Mouse (Mus musculus) kidney, adult 9 months (tissue): ENCODE measurements around the gene Six5.
A peak's percentile ranks its signal among the peaks of the same experiment; 100 is the strongest.

Source experiments
- DNase-seq: peaks from one replicate; pipeline ENCODE4 v3.0.0; 2022

The Six5 gene

GRCm38 (mm10) chr7:19098811-19099210 lies 4.4 kb downstream of the Six5 start:
- no peak for DNase-seq

GRCm38 (mm10) chr7:19100290-19100689 lies 5.9 kb downstream of the Six5 start:
- no peak for DNase-seq

GRCm38 (mm10) chr7:19103741-19104140 lies 9.3 kb downstream of the Six5 start:
- no peak for DNase-seq

GRCm38 (mm10) chr7:19104486-19104885 lies 10.1 kb downstream of the Six5 start:
- no peak for DNase-seq

GRCm38 (mm10) chr7:19107436-19107835 lies 13.0 kb downstream of the Six5 start:
- DNase-seq = no peak

GRCm38 (mm10) chr7:19109565-19109964 lies 15.2 kb downstream of the Six5 start:
- no peak for DNase-seq

- peak; percentile 67 for DNase-seq
Measured at GRCm38 (mm10) chr7:19118028-19118771, 23.8 kb downstream of the Six5 start, which contains the start of gene Gm4969. Gene Gm4969 (minus strand): TSS chr7:19118368.

- DNase-seq = peak; percentile 50
Measured at GRCm38 (mm10) chr7:19119083-19119482, 24.7 kb downstream of the Six5 start.

GRCm38 (mm10) chr7:19119631-19120429 lies 25.4 kb downstream of the Six5 start, which contains the start of gene Fbxo46:
Gene Fbxo46 (plus strand): TSS chr7:19119859.
- DNase-seq = peak; percentile 98

- peak; percentile 88 for DNase-seq
Measured at GRCm38 (mm10) chr7:19121686-19122085, 27.3 kb downstream of the Six5 start.

GRCm38 (mm10) chr7:19124713-19125112 lies 30.3 kb downstream of the Six5 start:
- peak; percentile 64 for DNase-seq

- DNase-seq = no peak
Measured at GRCm38 (mm10) chr7:19127744-19128143, 33.4 kb downstream of the Six5 start.

- no peak for DNase-seq
Measured at GRCm38 (mm10) chr7:19129396-19129795, 35.0 kb downstream of the Six5 start.

- no peak for DNase-seq
Measured at GRCm38 (mm10) chr7:19130657-19131056, 36.3 kb downstream of the Six5 start.

GRCm38 (mm10) chr7:19131324-19131848 lies 37.0 kb downstream of the Six5 start:
- peak; percentile 99 for DNase-seq

- DNase-seq = no peak
Measured at GRCm38 (mm10) chr7:19136168-19136567, 41.8 kb downstream of the Six5 start.

GRCm38 (mm10) chr7:19136673-19137334 lies 42.4 kb downstream of the Six5 start:
- no peak for DNase-seq

- DNase-seq = peak; percentile 58
Measured at GRCm38 (mm10) chr7:19137380-19137779, 43.0 kb downstream of the Six5 start.

- no peak for DNase-seq
Measured at GRCm38 (mm10) chr7:19146793-19147192, 52.4 kb downstream of the Six5 start.

- DNase-seq = no peak
Measured at GRCm38 (mm10) chr7:19147497-19148045, 53.2 kb downstream of the Six5 start.
